Mouse (Mus musculus): ENCODE results near the gene Ankrd6. TPM values are rescaled to one million over a fixed set of nuclear protein-coding genes. Genes with fewer than 3 reads are reported as not detected.
A peak's percentile ranks its signal among the peaks of the same experiment; 100 is the strongest.

Gene Ankrd6
- polyA plus RNA-seq, 1 experiment from 2014 or later = 12.1 TPM

GRCm38 (mm10) chr4:32947631-32948030 lies 3.0 kb downstream of the Ankrd6 start:
- no peaks in the 10 kb centered on the region for H3K36me3 ChIP-seq
- peaks cover 22% of the 10 kb centered on the region for H3K4me1 ChIP-seq
- no peak overlapping the region for H3K9ac ChIP-seq
- no peak overlapping the region for H3K4me3 ChIP-seq
- H3K4me2 ChIP-seq = no peak overlapping the region
- ATAC-seq (ENCODE audit: insufficient number of reproducible peaks, insufficient read depth, low FRiP score, low TSS enrichment, low read depth) = no peak
- peaks cover 11% of the 10 kb centered on the region; the same call in 1 of the 2 replicates for H3K27me3 ChIP-seq
- WGBS = 42% methylated on average over 4 of the region's 4 CpGs
- H3K27ac ChIP-seq = no peak overlapping the region
- H3K9me3 ChIP-seq = no peaks in the 10 kb centered on the region

GRCm38 (mm10) chr4:32940984-32941383 lies 9.7 kb downstream of the Ankrd6 start:
- H3K9ac ChIP-seq = no peak overlapping the region

GRCm38 (mm10) chr4:32939964-32940363 lies 10.7 kb downstream of the Ankrd6 start:
- Histone ChIP-seq H3K4me2 (0 out of 2 replicates have a peak overlapping the region, but pooled peaks have one; percentile 9), H3K27me3 (no peaks in the 10 kb centered on the region), H3K27ac (peak overlapping the region; percentile 48), H3K9ac (0 out of 2 replicates have a peak overlapping the region, but pooled peaks have one; percentile 16), H3K36me3 (no peaks in the 10 kb centered on the region), H3K4me1 (peaks cover 23% of the 10 kb centered on the region), H3K9me3 (no peaks in the 10 kb centered on the region), H3K4me3 (no peak overlapping the region)
- no peak for ATAC-seq (ENCODE audit: insufficient number of reproducible peaks, insufficient read depth, low FRiP score, low TSS enrichment, low read depth)
- 30% methylated on average over 5 of the region's 5 CpGs for WGBS

More at GRCm38 (mm10) chr4:32940984-32941383, 9.7 kb downstream of the Ankrd6 start:
- Histone ChIP-seq H3K9me3 (no peaks in the 10 kb centered on the region), H3K4me1 (peaks cover 22% of the 10 kb centered on the region), H3K36me3 (no peaks in the 10 kb centered on the region), H3K4me3 (no peak overlapping the region), H3K27ac (no peak overlapping the region), H3K4me2 (no peak overlapping the region), H3K27me3 (no peaks in the 10 kb centered on the region)
- WGBS = 72% methylated on average over 4 of the region's 4 CpGs
- no peak for ATAC-seq (ENCODE audit: insufficient number of reproducible peaks, insufficient read depth, low FRiP score, low TSS enrichment, low read depth)

- H3K27me3 ChIP-seq = no peaks in the 10 kb centered on the region
- H3K9ac ChIP-seq = 0 out of 2 replicates have a peak overlapping the region, but pooled peaks have one; percentile 16
- peak overlapping the region; percentile 48 for H3K27ac ChIP-seq
- H3K9me3 ChIP-seq = no peaks in the 10 kb centered on the region
- WGBS = 17% methylated on average over 4 of the region's 4 CpGs
- no peak overlapping the region for H3K4me3 ChIP-seq
- ATAC-seq (ENCODE audit: insufficient number of reproducible peaks, insufficient read depth, low FRiP score, low TSS enrichment, low read depth) = no peak
- no peak overlapping the region for H3K4me2 ChIP-seq
- no peaks in the 10 kb centered on the region for H3K36me3 ChIP-seq
- H3K4me1 ChIP-seq = peaks cover 23% of the 10 kb centered on the region
Measured at GRCm38 (mm10) chr4:32939521-32939920, 11.1 kb downstream of the Ankrd6 start.

GRCm38 (mm10) chr4:32936762-32937341 lies 13.8 kb downstream of the Ankrd6 start:
- no peak overlapping the region for H3K9ac ChIP-seq
- ATAC-seq (ENCODE audit: insufficient number of reproducible peaks, insufficient read depth, low FRiP score, low TSS enrichment, low read depth) = 0 out of 2 replicates have a peak, but pooled peaks have one; percentile 10
- H3K27ac ChIP-seq = peak overlapping the region; percentile 66; the same call in 1 of the 2 replicates
- H3K4me3 ChIP-seq = no peak overlapping the region
- H3K36me3 ChIP-seq = no peaks in the 10 kb centered on the region
- H3K27me3 ChIP-seq = no peaks in the 10 kb centered on the region
- 16% methylated on average over 9 of the region's 9 CpGs for whole genome bisulfite sequencing
- no peaks in the 10 kb centered on the region for H3K9me3 ChIP-seq
- peaks cover 23% of the 10 kb centered on the region for H3K4me1 ChIP-seq
- H3K4me2 ChIP-seq = peak overlapping the region; percentile 18; the same call in 1 of the 2 replicates

GRCm38 (mm10) chr4:32932056-32932455 lies 18.6 kb downstream of the Ankrd6 start:
- Histone ChIP-seq H3K9ac (no peak overlapping the region), H3K4me3 (no peak overlapping the region), H3K9me3 (no peaks in the 10 kb centered on the region), H3K4me1 (peaks cover 11% of the 10 kb centered on the region), H3K36me3 (no peaks in the 10 kb centered on the region), H3K4me2 (0 out of 2 replicates have a peak overlapping the region, but pooled peaks have one; percentile 2), H3K27me3 (no peaks in the 10 kb centered on the region), H3K27ac (no peak overlapping the region; the same call in 1 of the 2 replicates)
- 51% methylated on average over 9 of the region's 9 CpGs for WGBS
- no peak for ATAC-seq (ENCODE audit: insufficient number of reproducible peaks, insufficient read depth, low FRiP score, low TSS enrichment, low read depth)

GRCm38 (mm10) chr4:32929750-32930149 lies 20.9 kb downstream of the Ankrd6 start:
- H3K9me3 ChIP-seq = no peaks in the 10 kb centered on the region
- no peak overlapping the region for H3K4me3 ChIP-seq
- H3K27me3 ChIP-seq = no peaks in the 10 kb centered on the region
- no peaks in the 10 kb centered on the region for H3K36me3 ChIP-seq
- H3K27ac ChIP-seq = no peak overlapping the region
- WGBS = 93% methylated on average over 5 of the region's 5 CpGs
- no peak overlapping the region for H3K9ac ChIP-seq
- no peak for ATAC-seq (ENCODE audit: insufficient number of reproducible peaks, insufficient read depth, low FRiP score, low TSS enrichment, low read depth)
- H3K4me1 ChIP-seq = no peaks in the 10 kb centered on the region
- H3K4me2 ChIP-seq = no peak overlapping the region

GRCm38 (mm10) chr4:32928692-32929448 lies 21.8 kb downstream of the Ankrd6 start:
- Histone ChIP-seq H3K4me3 (no peak overlapping the region), H3K4me1 (peaks cover 2% of the 10 kb centered on the region; the same call in 1 of the 2 replicates), H3K4me2 (no peak overlapping the region), H3K27me3 (no peaks in the 10 kb centered on the region), H3K36me3 (no peaks in the 10 kb centered on the region), H3K9me3 (no peaks in the 10 kb centered on the region), H3K27ac (no peak overlapping the region), H3K9ac (no peak overlapping the region)
- WGBS = 83% methylated on average over 13 of the region's 13 CpGs
- ATAC-seq (ENCODE audit: insufficient number of reproducible peaks, insufficient read depth, low FRiP score, low TSS enrichment, low read depth) = no peak

- H3K27ac ChIP-seq = no peak overlapping the region
- H3K36me3 ChIP-seq = no peaks in the 10 kb centered on the region
- no peak overlapping the region for H3K4me3 ChIP-seq
- peak overlapping the region; percentile 38; the same call in 1 of the 2 replicates for H3K4me2 ChIP-seq
- peaks cover 17% of the 10 kb centered on the region for H3K4me1 ChIP-seq
- WGBS = 32% methylated on average over 9 of the region's 9 CpGs
- no peak overlapping the region for H3K9ac ChIP-seq
- no peaks in the 10 kb centered on the region for H3K27me3 ChIP-seq
- no peaks in the 10 kb centered on the region for H3K9me3 ChIP-seq
- no peak for ATAC-seq (ENCODE audit: insufficient number of reproducible peaks, insufficient read depth, low FRiP score, low TSS enrichment, low read depth)
Measured at GRCm38 (mm10) chr4:32923891-32924294, 26.7 kb downstream of the Ankrd6 start.

- Histone ChIP-seq H3K36me3 (no peaks in the 10 kb centered on the region), H3K9me3 (no peaks in the 10 kb centered on the region), H3K4me2 (peak overlapping the region; percentile 38), H3K9ac (no peak overlapping the region), H3K4me3 (no peak overlapping the region), H3K4me1 (peaks cover 17% of the 10 kb centered on the region), H3K27me3 (no peaks in the 10 kb centered on the region), H3K27ac (no peak overlapping the region)
- no peak for ATAC-seq (ENCODE audit: insufficient number of reproducible peaks, insufficient read depth, low FRiP score, low TSS enrichment, low read depth)
- WGBS = 6% methylated on average over 10 of the region's 10 CpGs
Measured at GRCm38 (mm10) chr4:32923436-32923835, 27.2 kb downstream of the Ankrd6 start.

- Histone ChIP-seq H3K27me3 (no peaks in the 10 kb centered on the region), H3K4me3 (no peak overlapping the region), H3K4me1 (peaks cover 17% of the 10 kb centered on the region), H3K4me2 (0 out of 2 replicates have a peak overlapping the region, but pooled peaks have one; percentile 38), H3K9me3 (no peaks in the 10 kb centered on the region), H3K9ac (no peak overlapping the region), H3K36me3 (no peaks in the 10 kb centered on the region), H3K27ac (no peak overlapping the region)
- ATAC-seq (ENCODE audit: insufficient number of reproducible peaks, insufficient read depth, low FRiP score, low TSS enrichment, low read depth) = no peak
- 91% methylated on average over 1 of the region's 1 CpGs for WGBS
Measured at GRCm38 (mm10) chr4:32922871-32923270, 27.8 kb downstream of the Ankrd6 start.

All from embryonic facial prominence, embryonic 13.5 days (tissue).